Mouse (Mus musculus) neural tube, embryonic 15.5 days (tissue): ENCODE data around the gene Rai1. TPM values are rescaled to one million over a fixed set of nuclear protein-coding genes. Genes with fewer than 3 reads are reported as not detected.

ENCODE experiments used
- ATAC-seq: fragments of 200-750 bp; cut with Nextera tagmentation; 2 replicates; pipeline ENCODE4 v1.8.0; 2017; ENCODE audit warnings: mild to moderate bottlenecking, moderate TSS enrichment, moderate library complexity; ENCODE audit not compliant: low FRiP score
- H3K27ac ChIP-seq: fragments of 300-500 bp; sonication (generic); replicated peaks from 2 replicates; pipeline ENCODE4 v1.5.1; 2015; ENCODE audit warnings: mild to moderate bottlenecking, inconsistent platforms
- H3K27me3 ChIP-seq: fragments of 300-500 bp; sonication (generic); replicated peaks from 2 replicates; pipeline ENCODE4 v1.6.1; 2015; ENCODE audit warnings: inconsistent platforms
- H3K36me3 ChIP-seq: fragments of 300-500 bp; sonication (generic); 2 replicates; pipeline ENCODE4 v1.6.1; 2015; ENCODE audit warnings: inconsistent platforms
- H3K4me1 ChIP-seq: fragments of 300-500 bp; sonication (generic); 2 replicates; pipeline ENCODE4 v1.6.1; 2015; ENCODE audit warnings: inconsistent platforms
- H3K4me2 ChIP-seq: fragments of 300-500 bp; sonication (generic); 2 replicates; pipeline ENCODE4 v1.6.1; 2015; ENCODE audit warnings: inconsistent platforms, mild to moderate bottlenecking, moderate library complexity
- H3K4me3 ChIP-seq: fragments of 300-500 bp; sonication (generic); replicated peaks from 2 replicates; pipeline ENCODE4 v1.5.1; 2015; ENCODE audit warnings: mild to moderate bottlenecking, inconsistent platforms
- H3K9ac ChIP-seq: fragments of 300-500 bp; sonication (generic); replicated peaks from 2 replicates; pipeline ENCODE4 v1.6.1; 2015; ENCODE audit warnings: mild to moderate bottlenecking, inconsistent platforms
- H3K9me3 ChIP-seq: fragments of 300-500 bp; sonication (generic); replicated peaks from 2 replicates; pipeline ENCODE4 v1.6.1; 2016; ENCODE audit warnings: inconsistent platforms
- WGBS: fragments of 180-500 bp; shearing (Covaris S2); methylation state at CpG from one replicate; pipeline ENCODE4 v1.1.7; 2015; ENCODE audit warnings: mixed read lengths; 5-methylcytosine and 5-hydroxymethylcytosine counted together
- polyA plus RNA-seq: library from polyadenylated mRNA; unstranded; fragments of >200 nt; fragmentation: Nextera tagmentation; extraction: Ambion mirVana; gene quantifications from 2 replicates; pipeline ENCODE4 v1.2.1, GENCODE M21; 2015

Gene Rai1
- polyA plus RNA-seq, 1 experiment from 2014 or later, result 27.4 TPM

DNA sequence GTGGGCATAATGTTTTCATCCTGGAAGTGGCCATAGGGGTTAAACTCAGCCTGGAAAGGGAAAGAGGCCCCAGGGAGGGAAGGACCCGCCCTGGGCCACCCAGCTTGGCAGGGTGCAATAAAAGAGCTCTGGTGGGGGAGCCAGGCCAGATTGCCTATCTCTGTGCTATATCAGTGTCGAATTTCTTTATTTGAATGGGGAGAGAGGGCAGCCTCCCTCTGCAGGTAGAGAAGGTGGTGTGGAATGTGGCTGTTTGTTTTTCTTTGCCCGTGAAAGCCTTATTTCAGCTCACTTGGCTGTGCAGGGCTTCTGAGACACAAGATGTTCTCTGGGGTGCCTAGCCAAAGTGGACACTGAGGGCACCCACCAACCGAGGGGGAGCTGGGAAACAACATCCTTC lies 8.8 kb downstream of the Rai1 start:
- H3K9ac ChIP-seq, result no peak overlapping the region; the same call in 1 of the 2 replicates
- ATAC-seq, result no peak
- H3K4me3 ChIP-seq, result no peak overlapping the region
- no peaks in the 10 kb centered on the region for H3K36me3 ChIP-seq
- peak overlapping the region; percentile 74 for H3K4me2 ChIP-seq
- peak overlapping the region; percentile 92 for H3K27ac ChIP-seq
- peaks cover 78% of the 10 kb centered on the region for H3K4me1 ChIP-seq
- 1% methylated on average over 4 of the region's 4 CpGs for WGBS
- no peaks in the 10 kb centered on the region for H3K9me3 ChIP-seq
- H3K27me3 ChIP-seq, result no peaks in the 10 kb centered on the region

DNA sequence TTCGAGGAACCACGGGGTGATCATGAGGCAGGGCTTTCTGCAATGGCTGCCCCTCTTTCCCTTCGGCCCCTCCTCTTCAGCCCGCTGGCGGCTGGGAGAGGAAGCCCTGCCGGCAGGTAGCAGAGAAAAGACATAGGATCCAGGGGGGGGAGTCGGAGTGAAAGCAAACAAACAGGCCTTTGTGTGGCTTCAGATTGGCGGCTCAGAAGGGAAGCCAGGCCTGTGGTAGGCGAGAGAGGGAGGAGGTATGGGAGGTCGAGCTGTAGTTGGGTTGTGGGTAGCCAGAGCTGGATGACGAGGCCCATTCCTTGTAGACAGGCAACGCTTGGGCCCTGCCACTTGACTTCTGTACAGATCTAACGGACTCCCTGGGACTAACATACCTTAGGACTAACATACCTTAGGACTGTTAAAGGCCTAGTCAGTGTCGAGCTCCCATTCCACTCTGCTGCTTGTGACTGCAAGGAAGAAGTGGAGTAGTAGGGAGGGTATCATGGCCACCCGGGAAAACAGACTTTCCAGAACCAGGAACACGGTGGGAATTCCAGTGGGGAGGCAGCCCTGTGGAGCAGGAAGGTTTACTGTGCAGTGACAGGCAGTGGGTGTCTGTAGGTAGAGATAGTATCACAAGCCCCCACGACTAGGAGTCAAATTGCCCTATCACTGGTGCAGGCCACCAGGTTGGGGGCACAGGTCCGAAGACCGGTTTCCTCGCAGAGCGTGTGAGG lies 9.6 kb downstream of the Rai1 start:
- Histone ChIP-seq H3K9me3 (no peaks in the 10 kb centered on the region), H3K4me2 (peak overlapping the region; percentile 74), H3K4me3 (peak overlapping the region; percentile 49), H3K4me1 (peaks cover 69% of the 10 kb centered on the region), H3K27me3 (no peaks in the 10 kb centered on the region), H3K36me3 (no peaks in the 10 kb centered on the region), H3K27ac (peak overlapping the region; percentile 92), H3K9ac (peak overlapping the region; percentile 58)
- WGBS, result 2% methylated on average over 21 of the region's 21 CpGs
- ATAC-seq, result peak; percentile 21

DNA sequence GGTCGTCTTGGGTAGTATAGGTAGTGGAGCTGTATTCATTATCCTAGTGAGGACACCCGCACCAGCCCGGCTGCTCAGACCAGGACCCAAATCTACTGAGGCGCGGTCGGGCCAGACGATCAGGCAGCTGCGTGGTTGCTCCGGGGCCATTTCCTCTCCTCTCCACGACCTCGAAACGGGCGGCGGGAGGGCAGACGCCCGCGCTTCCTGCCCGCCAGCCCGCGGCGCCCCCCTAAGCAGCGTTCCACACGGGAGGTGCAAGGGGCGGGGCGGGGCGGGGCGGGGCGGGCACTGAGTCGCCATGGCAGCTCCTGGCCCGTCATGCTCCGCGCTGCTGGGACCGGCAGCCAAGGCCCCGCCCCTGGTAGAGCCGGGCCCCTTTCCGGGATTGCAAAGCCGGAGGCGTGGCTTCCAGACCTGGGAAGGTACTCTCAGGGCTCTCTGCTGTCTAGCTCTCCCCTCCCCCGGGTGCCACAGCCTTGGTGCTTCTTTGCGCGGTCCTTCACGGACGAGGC lies 10.3 kb downstream of the Rai1 start:
- Histone ChIP-seq H3K36me3 (no peaks in the 10 kb centered on the region), H3K4me1 (peaks cover 66% of the 10 kb centered on the region), H3K27ac (peak overlapping the region; percentile 92), H3K9ac (peak overlapping the region; percentile 58), H3K4me3 (peak overlapping the region; percentile 49), H3K27me3 (no peaks in the 10 kb centered on the region), H3K9me3 (no peaks in the 10 kb centered on the region), H3K4me2 (peak overlapping the region; percentile 74)
- whole genome bisulfite sequencing, result under 1% methylated on average over 42 of the region's 43 CpGs
- ATAC-seq, result peak; percentile 91

DNA sequence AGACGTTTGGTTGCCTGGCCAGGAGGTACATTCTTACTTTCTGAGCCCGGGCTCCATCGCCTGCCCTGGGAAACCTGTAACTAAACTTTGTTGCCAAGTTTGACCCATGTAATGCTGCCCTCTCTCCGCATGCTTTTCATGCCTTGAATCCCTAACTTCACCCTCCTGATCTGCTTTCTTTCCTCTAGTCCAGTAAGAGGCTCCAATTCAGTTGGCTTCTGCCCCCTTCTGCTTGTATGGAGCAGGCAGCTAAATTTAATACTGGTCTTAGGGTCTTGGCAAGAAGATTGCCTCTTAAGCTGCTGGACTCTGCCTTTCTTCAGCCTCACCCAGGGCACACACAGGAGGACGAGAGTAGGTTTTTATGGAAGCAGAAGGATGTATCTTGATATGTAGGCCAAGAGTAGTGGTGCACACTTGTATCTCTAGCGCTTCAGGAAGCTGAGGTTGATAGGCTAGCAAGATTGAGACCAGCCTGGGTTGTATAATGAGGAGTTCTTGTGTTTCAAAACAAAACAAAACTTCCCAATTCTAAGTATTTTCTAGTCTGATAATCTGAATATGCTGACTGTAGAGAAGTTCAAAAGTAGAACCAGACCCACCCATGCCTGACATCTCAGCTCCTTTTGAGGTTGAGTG lies 10.9 kb downstream of the Rai1 start:
- ATAC-seq, result no peak; the same call in 1 of the 2 replicates
- Histone ChIP-seq H3K4me1 (peaks cover 68% of the 10 kb centered on the region), H3K27ac (peak overlapping the region; percentile 92), H3K36me3 (no peaks in the 10 kb centered on the region), H3K9me3 (no peaks in the 10 kb centered on the region), H3K4me3 (peak overlapping the region; percentile 49), H3K27me3 (no peaks in the 10 kb centered on the region), H3K4me2 (peak overlapping the region; percentile 74), H3K9ac (peak overlapping the region; percentile 58; the same call in 1 of the 2 replicates)
- WGBS, result 30% methylated on average over 6 of the region's 6 CpGs

DNA sequence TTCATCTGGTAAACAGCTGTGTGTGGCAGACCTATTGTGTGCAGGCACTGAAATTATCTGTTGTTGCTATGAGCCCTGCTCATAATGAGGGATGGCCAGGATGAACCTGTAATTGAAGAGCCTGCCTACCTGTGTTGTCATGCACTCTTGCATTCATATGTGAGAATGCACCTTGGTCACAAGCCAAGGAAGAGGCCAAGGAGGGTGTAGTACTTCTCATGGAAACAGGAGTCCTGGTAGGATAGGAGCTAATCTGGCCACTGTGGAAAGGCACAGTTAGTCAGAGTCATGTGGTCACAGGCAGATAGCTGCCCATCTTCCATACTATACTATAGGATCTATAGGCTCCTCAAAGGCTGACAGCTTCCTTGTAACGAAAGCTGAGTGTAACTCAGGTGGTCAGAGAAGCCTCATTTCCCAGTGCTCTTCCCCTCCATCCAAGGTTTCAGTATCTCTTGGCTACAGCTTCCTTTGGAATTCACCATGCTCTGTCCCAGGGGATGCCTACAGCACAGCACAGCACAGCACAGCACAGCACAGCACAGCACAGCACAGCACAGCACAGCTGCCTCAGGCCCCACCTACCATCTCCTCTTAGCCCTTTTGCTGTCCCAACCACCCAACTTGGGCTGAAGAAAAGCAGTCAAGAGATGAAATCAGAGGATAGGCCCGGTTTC lies 15.9 kb downstream of the Rai1 start:
- no peak for ATAC-seq

DNA sequence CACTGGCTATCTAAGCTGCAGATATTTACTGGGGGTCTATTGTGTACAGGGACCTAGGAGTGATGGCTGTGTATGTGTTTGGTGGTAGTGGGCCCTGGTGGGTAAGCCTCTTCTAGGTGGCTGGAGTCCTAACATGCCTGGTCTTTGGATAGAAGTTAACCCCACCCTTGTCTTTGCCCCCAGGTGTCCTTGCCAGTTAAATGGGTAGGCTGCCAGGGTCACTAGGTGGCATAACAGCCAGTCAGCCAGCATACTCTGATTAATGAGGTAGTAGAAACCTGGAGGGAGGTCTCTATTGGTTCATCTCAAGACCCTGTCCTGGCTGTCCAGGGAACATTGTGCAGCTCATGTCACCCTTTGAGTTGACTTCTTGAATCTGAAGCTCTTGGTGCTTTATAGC lies 17.8 kb downstream of the Rai1 start:
- no peak for ATAC-seq
- Histone ChIP-seq H3K4me3 (no peak overlapping the region), H3K4me2 (no peak overlapping the region)

More for the DNA sequence above, 15.9 kb downstream of the Rai1 start:
- H3K4me2 ChIP-seq, result no peak overlapping the region
- H3K27me3 ChIP-seq, result no peaks in the 10 kb centered on the region
- H3K9me3 ChIP-seq, result no peaks in the 10 kb centered on the region
- 92% methylated on average over 2 of the region's 2 CpGs for WGBS
- no peaks in the 10 kb centered on the region for H3K36me3 ChIP-seq
- H3K9ac ChIP-seq, result no peak overlapping the region
- H3K4me3 ChIP-seq, result no peak overlapping the region
- H3K4me1 ChIP-seq, result peaks cover 24% of the 10 kb centered on the region
- no peak overlapping the region for H3K27ac ChIP-seq

DNA sequence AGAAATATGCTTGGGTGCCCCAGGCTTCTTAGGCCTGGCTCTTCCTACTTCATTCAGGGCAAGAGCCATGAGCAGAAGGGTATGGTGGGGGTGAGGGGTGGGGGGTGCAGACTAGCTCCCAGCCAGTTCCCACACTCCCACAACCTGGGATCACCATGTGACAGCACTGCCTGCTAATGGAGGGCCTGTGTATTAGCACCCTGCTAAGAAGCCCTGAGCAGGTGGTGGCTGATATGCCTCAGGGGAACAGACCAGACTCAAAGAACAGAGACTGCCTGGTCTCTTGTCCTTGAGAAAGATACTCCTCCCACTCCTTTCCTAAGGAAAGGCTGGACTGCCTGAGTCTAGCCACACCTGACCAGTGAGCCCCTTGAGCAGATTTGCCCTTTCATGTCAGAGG lies 22.2 kb downstream of the Rai1 start:
- Histone ChIP-seq H3K4me3 (no peak overlapping the region), H3K4me2 (no peak overlapping the region), H3K27ac (no peak overlapping the region), H3K36me3 (no peaks in the 10 kb centered on the region), H3K27me3 (no peaks in the 10 kb centered on the region), H3K9me3 (no peaks in the 10 kb centered on the region), H3K9ac (no peak overlapping the region), H3K4me1 (peaks cover 20% of the 10 kb centered on the region)
- ATAC-seq, result no peak

More for the DNA sequence above, 17.8 kb downstream of the Rai1 start:
- H3K27ac ChIP-seq, result no peak overlapping the region
- H3K4me1 ChIP-seq, result peaks cover 33% of the 10 kb centered on the region
- H3K27me3 ChIP-seq, result no peaks in the 10 kb centered on the region
- no peaks in the 10 kb centered on the region for H3K36me3 ChIP-seq
- no peaks in the 10 kb centered on the region for H3K9me3 ChIP-seq
- no peak overlapping the region for H3K9ac ChIP-seq

GRCm38 (mm10) chr11:60127863-60128512 lies 23.2 kb downstream of the Rai1 start:
- no peaks in the 10 kb centered on the region for H3K36me3 ChIP-seq
- H3K27ac ChIP-seq, result 0 out of 2 replicates have a peak overlapping the region, but pooled peaks have one; percentile 18
- H3K9ac ChIP-seq, result no peak overlapping the region
- WGBS, result 50% methylated on average over 4 of the region's 4 CpGs
- no peaks in the 10 kb centered on the region for H3K27me3 ChIP-seq
- H3K4me2 ChIP-seq, result no peak overlapping the region
- no peak for ATAC-seq
- no peak overlapping the region for H3K4me3 ChIP-seq
- no peaks in the 10 kb centered on the region for H3K9me3 ChIP-seq
- H3K4me1 ChIP-seq, result peaks cover 20% of the 10 kb centered on the region

DNA sequence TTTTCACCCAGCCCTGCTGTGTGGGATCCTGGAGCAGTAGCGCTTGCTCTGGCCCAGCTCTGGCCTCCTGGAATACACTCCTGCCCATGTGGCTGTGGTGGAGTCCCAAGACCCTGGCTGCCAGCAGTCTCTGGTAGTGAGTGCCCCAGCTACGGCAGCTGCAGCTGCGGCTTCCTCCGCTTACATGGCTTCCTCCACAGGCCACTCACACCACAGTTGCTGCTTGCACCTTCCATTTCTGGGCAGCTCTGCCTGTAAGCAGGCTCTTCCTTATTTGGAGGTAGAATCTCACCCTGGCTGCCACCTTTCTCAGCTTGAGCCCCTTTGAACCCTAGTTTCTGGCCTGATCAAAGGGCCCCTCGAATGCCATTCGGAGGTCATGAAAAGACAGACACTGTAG lies 25.7 kb downstream of the Rai1 start:
- Histone ChIP-seq H3K4me1 (peaks cover 20% of the 10 kb centered on the region), H3K36me3 (no peaks in the 10 kb centered on the region), H3K27ac (no peak overlapping the region), H3K4me2 (no peak overlapping the region), H3K9ac (no peak overlapping the region), H3K27me3 (no peaks in the 10 kb centered on the region), H3K4me3 (no peak overlapping the region), H3K9me3 (no peaks in the 10 kb centered on the region)
- ATAC-seq, result no peak
- 56% methylated on average over 6 of the region's 6 CpGs for WGBS

DNA sequence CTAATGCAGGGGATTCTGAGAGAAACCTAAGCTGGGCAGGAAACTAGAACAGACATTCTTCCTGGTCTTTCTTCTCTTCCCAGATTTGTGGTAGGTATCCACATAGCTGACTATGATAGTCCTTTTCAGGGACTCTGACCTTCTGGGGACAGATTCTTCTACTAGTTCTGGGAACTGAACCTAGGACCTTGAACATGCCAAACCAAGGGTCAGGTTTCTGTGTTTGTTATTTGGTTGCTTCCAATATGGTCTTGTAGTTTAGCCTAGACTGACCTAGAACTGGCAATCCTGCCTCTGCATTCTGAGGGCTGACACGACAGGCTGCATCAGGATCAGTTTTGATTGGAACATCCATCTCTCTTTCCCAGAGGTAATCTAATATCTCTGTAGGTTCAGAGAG lies 27.2 kb downstream of the Rai1 start:
- ATAC-seq, result no peak
- H3K4me3 ChIP-seq, result no peak overlapping the region
- H3K27ac ChIP-seq, result no peak overlapping the region
- no peak overlapping the region for H3K9ac ChIP-seq
- no peaks in the 10 kb centered on the region for H3K9me3 ChIP-seq
- H3K4me2 ChIP-seq, result no peak overlapping the region
- no peaks in the 10 kb centered on the region for H3K27me3 ChIP-seq
- no peaks in the 10 kb centered on the region for H3K36me3 ChIP-seq
- H3K4me1 ChIP-seq, result peaks cover 11% of the 10 kb centered on the region
- WGBS, result 83% methylated on average over 1 of the region's 1 CpGs

- 94% methylated on average over 1 of the region's 1 CpGs for WGBS
- no peaks in the 10 kb centered on the region for H3K36me3 ChIP-seq
- H3K27ac ChIP-seq, result no peak overlapping the region
- no peak overlapping the region for H3K9ac ChIP-seq
- H3K4me2 ChIP-seq, result no peak overlapping the region
- H3K4me1 ChIP-seq, result peaks cover 26% of the 10 kb centered on the region
- H3K27me3 ChIP-seq, result no peaks in the 10 kb centered on the region
- ATAC-seq, result no peak
- H3K9me3 ChIP-seq, result no peaks in the 10 kb centered on the region
- H3K4me3 ChIP-seq, result no peak overlapping the region
These were observed 31.7 kb downstream of the Rai1 start for GRCm38 (mm10) chr11:60136491-60136890.
